ENCODE assay signal across 16 mouse cellular contexts in genomic region chr1:33897426-33897825, GRCm38 (mm10).
"Had no signal": no experiment of that assay in that cellular context is flagged by ENCODE, and none has a peak within 500 bp of the region (broad histone marks: within the 10 kb centered on the region; RNA-seq: fewer than 3 reads in every experiment).

No protein-coding gene starts in this region.

- H3K4me3 ChIP-seq: limb, embryonic 15.5 days; liver, embryonic 12.5 days; midbrain, embryonic 10.5 days; myocyte; neural tube, embryonic 15.5 days had no signal

- H3K27ac ChIP-seq: limb, embryonic 15.5 days; liver, embryonic 12.5 days; midbrain, embryonic 10.5 days; neural tube, embryonic 15.5 days had no signal

- DNase-seq: kidney, postnatal 36 days; layer of hippocampus, adult 9-11 months; layer of hippocampus, postnatal 36 days; lung, embryonic 14.5 days; lung, postnatal 10 days; lung, postnatal 4 days; midbrain, embryonic 14.5 days; right cerebral cortex, adult 18-20 months; right cerebral cortex, postnatal 25 days; thymus, adult 18-20 months; thymus, postnatal 14 days had no signal

- H3K4me1 ChIP-seq: liver, embryonic 12.5 days; midbrain, embryonic 10.5 days; neural tube, embryonic 15.5 days had no signal

- H3K27me3 ChIP-seq: limb, embryonic 15.5 days; neural tube, embryonic 15.5 days had no signal
